Mouse (Mus musculus): ENCODE data around the gene Tas2r117. TPM values are rescaled to one million over a fixed set of nuclear protein-coding genes. Genes with fewer than 3 reads are reported as not detected.

Gene Tas2r117
- total RNA-seq (2014; rRNA removed) (not detected in 2 replicates), polyA plus RNA-seq (2015; fragmentation: Nextera tagmentation; extraction: Ambion mirVana) (not detected in 2 replicates)

GRCm38 (mm10) chr6:132802518-132802917, at the start of gene Tas2r117:
Tas2r117 (plus strand) TSS chr6:132802818.
- Histone ChIP-seq H3K27ac (ENCODE audit: low read depth, low read length) (no peak within 1 kb of the TSS), H3K9me3 (ENCODE audit: low read length) (no peaks in the 10 kb centered on the region), H3K4me2 (ENCODE audit: low read depth) (no peak within 1 kb of the TSS), H3K4me1 (ENCODE audit: insufficient read depth) (no peaks in the 10 kb centered on the region), H3K27me3 (ENCODE audit: insufficient read depth, low read length) (no peaks in the 10 kb centered on the region), H3K36me3 (ENCODE audit: insufficient read depth) (no peaks in the 10 kb centered on the region), H3K4me3 (ENCODE audit: low read depth, low read length) (no peak within 1 kb of the TSS), H3K9ac (no peak within 1 kb of the TSS)
- no peak for TF ChIP-seq CTCF (IDR thresholded peaks at IDR 0.05; ENCODE audit: low read depth)
- 88% methylated on average over 1 of the region's 1 CpGs for WGBS
- DNase-seq (no peak), ATAC-seq (no peak)

GRCm38 (mm10) chr6:132754430-132754829, 48.2 kb upstream of the Tas2r117 start, which contains the start of gene Tas2r124:
Tas2r124 (plus strand) TSS chr6:132754730.
- DNase-seq (no peak), ATAC-seq (no peak)
- Histone ChIP-seq H3K36me3 (ENCODE audit: insufficient read depth) (no peaks in the 10 kb centered on the region), H3K9me3 (ENCODE audit: low read length) (no peaks in the 10 kb centered on the region), H3K4me1 (ENCODE audit: insufficient read depth) (no peaks in the 10 kb centered on the region), H3K4me3 (ENCODE audit: low read depth, low read length) (no peak within 1 kb of the TSS), H3K27me3 (ENCODE audit: insufficient read depth, low read length) (no peaks in the 10 kb centered on the region), H3K27ac (ENCODE audit: low read depth, low read length) (no peak within 1 kb of the TSS), H3K4me2 (ENCODE audit: low read depth) (no peak within 1 kb of the TSS), H3K9ac (no peak within 1 kb of the TSS)
- WGBS, result 82% methylated on average over 1 of the region's 1 CpGs
- no peak for TF ChIP-seq CTCF (IDR thresholded peaks at IDR 0.05; ENCODE audit: low read depth)

DNA sequence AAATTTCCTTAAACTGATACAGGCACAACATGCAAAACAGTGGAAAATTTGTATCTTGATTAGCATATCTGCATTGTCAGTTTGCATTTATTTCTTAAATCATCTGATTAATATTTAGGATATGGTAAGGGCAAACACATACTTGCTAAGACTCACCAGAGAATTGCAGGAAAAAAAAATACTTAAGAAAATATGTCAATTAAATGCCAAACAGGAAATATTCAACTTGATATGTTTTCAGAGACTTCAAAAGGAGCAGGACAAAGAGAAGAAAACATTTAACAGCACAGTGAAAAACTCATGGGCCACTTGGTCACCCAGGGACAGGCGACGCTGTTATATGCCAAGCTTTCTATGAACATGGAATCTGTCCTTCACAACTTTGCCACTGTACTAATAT, 40.8 kb upstream of the Tas2r117 start, which contains the start of gene Tas2r102:
Gene Tas2r102, plus strand, starts transcription at position 301 of the 400 bp plus-strand sequence.
- ATAC-seq, result no peak
- Histone ChIP-seq H3K4me3 (ENCODE audit: low read depth, low read length) (no peak within 1 kb of the TSS), H3K27ac (ENCODE audit: low read depth, low read length) (no peak within 1 kb of the TSS), H3K36me3 (ENCODE audit: insufficient read depth) (no peaks in the 10 kb centered on the region), H3K27me3 (ENCODE audit: insufficient read depth, low read length) (no peaks in the 10 kb centered on the region), H3K4me2 (ENCODE audit: low read depth) (no peak within 1 kb of the TSS), H3K4me1 (ENCODE audit: insufficient read depth) (no peaks in the 10 kb centered on the region), H3K9ac (no peak within 1 kb of the TSS), H3K9me3 (ENCODE audit: low read length) (no peaks in the 10 kb centered on the region)
- DNase-seq, result no peak
- WGBS, result 98% methylated on average over 2 of the region's 2 CpGs
- no peak for TF ChIP-seq CTCF (IDR thresholded peaks at IDR 0.05; ENCODE audit: low read depth)

DNA sequence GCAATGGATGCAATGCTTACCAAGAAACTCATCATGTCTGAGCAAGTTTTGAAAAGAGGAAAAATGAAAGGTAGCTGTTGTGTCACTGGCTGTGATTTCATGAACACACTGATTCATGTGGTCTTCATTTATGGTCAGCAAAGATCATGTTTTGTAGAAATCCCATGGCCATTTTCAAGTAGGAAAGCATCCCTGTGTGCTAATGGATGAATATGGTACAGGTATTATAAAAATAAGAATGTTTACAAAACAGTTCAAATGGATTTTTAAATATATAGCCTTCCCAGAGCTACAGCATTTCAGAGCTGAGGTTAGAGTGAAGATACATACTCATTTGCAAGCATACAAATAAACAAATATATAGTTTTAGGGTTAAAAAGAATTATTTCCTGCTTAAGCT, 24.6 kb upstream of the Tas2r117 start, which contains the start of gene Tas2r136:
Gene Tas2r136, minus strand, starts transcription at position 101 of the 400 bp plus-strand sequence.
- no peak for DNase-seq

DNA sequence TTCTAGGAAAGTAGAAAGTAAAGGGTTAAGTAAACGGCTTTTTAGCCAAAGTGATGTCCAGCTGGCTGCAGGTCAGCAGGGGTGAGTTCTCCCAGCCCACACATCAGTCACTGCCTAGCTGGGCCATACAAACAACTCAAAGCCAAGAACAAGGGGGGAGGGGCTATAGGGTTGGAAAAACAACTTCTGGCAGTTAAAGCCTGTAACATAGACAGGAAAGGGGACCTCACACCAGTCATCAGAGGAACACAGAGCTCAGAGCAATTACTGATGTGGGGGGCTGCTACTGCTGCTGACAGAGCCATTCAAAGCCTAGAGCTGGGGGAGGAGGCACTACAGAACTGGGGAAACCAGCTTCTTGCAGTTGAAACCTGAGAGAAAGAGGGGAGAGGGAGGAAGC, 7.2 kb upstream of the Tas2r117 start:
- no peaks in the 10 kb centered on the region for H3K27me3 ChIP-seq (ENCODE audit: insufficient read depth, low read length)
- no peak overlapping the region for H3K27ac ChIP-seq (ENCODE audit: low read depth, low read length)
- DNase-seq (no peak), ATAC-seq (no peak)
- no peaks in the 10 kb centered on the region for H3K36me3 ChIP-seq (ENCODE audit: insufficient read depth)
- H3K4me3 ChIP-seq (ENCODE audit: low read depth, low read length), result no peak overlapping the region
- H3K4me1 ChIP-seq (ENCODE audit: insufficient read depth), result no peaks in the 10 kb centered on the region
- 0 out of 2 replicates have a peak, but pooled peaks cover 5% of the 10 kb centered on the region for H3K9me3 ChIP-seq (ENCODE audit: low read length)
- TF ChIP-seq CTCF (IDR thresholded peaks at IDR 0.05; ENCODE audit: low read depth), result no peak
- H3K9ac ChIP-seq, result no peak overlapping the region
- no peak overlapping the region for H3K4me2 ChIP-seq (ENCODE audit: low read depth)
- 54% methylated on average over 1 of the region's 1 CpGs for WGBS

More for the DNA sequence above, 24.6 kb upstream of the Tas2r117 start, which contains the start of gene Tas2r136:
- Histone ChIP-seq H3K9me3 (ENCODE audit: low read length) (no peaks in the 10 kb centered on the region), H3K4me1 (ENCODE audit: insufficient read depth) (no peaks in the 10 kb centered on the region), H3K4me2 (ENCODE audit: low read depth) (no peak within 1 kb of the TSS), H3K9ac (no peak within 1 kb of the TSS), H3K36me3 (ENCODE audit: insufficient read depth) (no peaks in the 10 kb centered on the region), H3K27me3 (ENCODE audit: insufficient read depth, low read length) (no peaks in the 10 kb centered on the region), H3K4me3 (ENCODE audit: low read depth, low read length) (no peak within 1 kb of the TSS), H3K27ac (ENCODE audit: low read depth, low read length) (no peak within 1 kb of the TSS)
- TF ChIP-seq CTCF (IDR thresholded peaks at IDR 0.05; ENCODE audit: low read depth), result no peak
- no peak for ATAC-seq

GRCm38 (mm10) chr6:132846842-132847241, 44.2 kb downstream of the Tas2r117 start, which contains the start of gene Tas2r123:
Tas2r123 (plus strand) TSS chr6:132847142.
- Histone ChIP-seq H3K36me3 (ENCODE audit: insufficient read depth) (no peaks in the 10 kb centered on the region), H3K4me2 (ENCODE audit: low read depth) (no peak within 1 kb of the TSS), H3K9me3 (ENCODE audit: low read length) (no peaks in the 10 kb centered on the region), H3K27ac (ENCODE audit: low read depth, low read length) (no peak within 1 kb of the TSS), H3K4me1 (ENCODE audit: insufficient read depth) (no peaks in the 10 kb centered on the region), H3K4me3 (ENCODE audit: low read depth, low read length) (no peak within 1 kb of the TSS), H3K27me3 (ENCODE audit: insufficient read depth, low read length) (no peaks in the 10 kb centered on the region), H3K9ac (no peak within 1 kb of the TSS)
- TF ChIP-seq CTCF (IDR thresholded peaks at IDR 0.05; ENCODE audit: low read depth), result no peak
- DNase-seq, result no peak
- 85% methylated on average over 1 of the region's 1 CpGs for WGBS
- ATAC-seq, result no peak

Other genes starting within 250 kb of the Tas2r117 start
- not detected in 2 replicates for gene Prh1, start 233.0 kb upstream of the Tas2r117 start, total RNA-seq (2014; rRNA removed)
- gene Prh1, start 233.0 kb upstream of the Tas2r117 start, polyA plus RNA-seq (2015; fragmentation: Nextera tagmentation; extraction: Ambion mirVana), result not detected in 2 replicates
- gene Prp2, start 206.9 kb upstream of the Tas2r117 start, total RNA-seq (2014; rRNA removed), result not detected in 2 replicates
- gene Prp2, start 206.9 kb upstream of the Tas2r117 start, polyA plus RNA-seq (2015; fragmentation: Nextera tagmentation; extraction: Ambion mirVana), result not detected in 2 replicates
- gene A630073D07Rik, start 151.3 kb upstream of the Tas2r117 start, total RNA-seq (2014; rRNA removed), result not detected in 2 replicates
- gene A630073D07Rik, start 151.3 kb upstream of the Tas2r117 start, polyA plus RNA-seq (2015; fragmentation: Nextera tagmentation; extraction: Ambion mirVana), result not detected in 2 replicates
- gene Tas2r120, start 145.9 kb upstream of the Tas2r117 start, total RNA-seq (2014; rRNA removed), result not detected in 2 replicates
- gene Tas2r120, start 145.9 kb upstream of the Tas2r117 start, polyA plus RNA-seq (2015; fragmentation: Nextera tagmentation; extraction: Ambion mirVana), result not detected in 2 replicates
- not detected in 2 replicates for gene Tas2r121, start 101.8 kb upstream of the Tas2r117 start, total RNA-seq (2014; rRNA removed)
- not detected in 2 replicates for gene Tas2r121, start 101.8 kb upstream of the Tas2r117 start, polyA plus RNA-seq (2015; fragmentation: Nextera tagmentation; extraction: Ambion mirVana)
- not detected in 2 replicates for gene Tas2r122, start 90.9 kb upstream of the Tas2r117 start, total RNA-seq (2014; rRNA removed)
- not detected in 2 replicates for gene Tas2r122, start 90.9 kb upstream of the Tas2r117 start, polyA plus RNA-seq (2015; fragmentation: Nextera tagmentation; extraction: Ambion mirVana)
- not detected in 2 replicates for gene Tas2r115, start 64.8 kb upstream of the Tas2r117 start, total RNA-seq (2014; rRNA removed)
- gene Tas2r115, start 64.8 kb upstream of the Tas2r117 start, polyA plus RNA-seq (2015; fragmentation: Nextera tagmentation; extraction: Ambion mirVana), result not detected in 2 replicates
- not detected in 2 replicates for gene Tas2r124, start 48.1 kb upstream of the Tas2r117 start, total RNA-seq (2014; rRNA removed)
- gene Tas2r124, start 48.1 kb upstream of the Tas2r117 start, polyA plus RNA-seq (2015; fragmentation: Nextera tagmentation; extraction: Ambion mirVana), result not detected in 2 replicates
- gene Tas2r102, start 40.7 kb upstream of the Tas2r117 start, total RNA-seq (2014; rRNA removed), result not detected in 2 replicates
- gene Tas2r102, start 40.7 kb upstream of the Tas2r117 start, polyA plus RNA-seq (2015; fragmentation: Nextera tagmentation; extraction: Ambion mirVana), result not detected in 2 replicates
- not detected in 2 replicates for gene Tas2r136, start 24.7 kb upstream of the Tas2r117 start, total RNA-seq (2014; rRNA removed)
- gene Tas2r136, start 24.7 kb upstream of the Tas2r117 start, polyA plus RNA-seq (2015; fragmentation: Nextera tagmentation; extraction: Ambion mirVana), result not detected in 2 replicates
- gene Tas2r123, start 44.3 kb downstream of the Tas2r117 start, total RNA-seq (2014; rRNA removed), result not detected in 2 replicates
- not detected in 2 replicates for gene Tas2r123, start 44.3 kb downstream of the Tas2r117 start, polyA plus RNA-seq (2015; fragmentation: Nextera tagmentation; extraction: Ambion mirVana)
- gene Tas2r116, start 52.6 kb downstream of the Tas2r117 start, total RNA-seq (2014; rRNA removed), result not detected in 2 replicates
- not detected in 2 replicates for gene Tas2r116, start 52.6 kb downstream of the Tas2r117 start, polyA plus RNA-seq (2015; fragmentation: Nextera tagmentation; extraction: Ambion mirVana)
- gene Tas2r110, start 65.2 kb downstream of the Tas2r117 start, total RNA-seq (2014; rRNA removed), result not detected in 2 replicates
- not detected in 2 replicates for gene Tas2r110, start 65.2 kb downstream of the Tas2r117 start, polyA plus RNA-seq (2015; fragmentation: Nextera tagmentation; extraction: Ambion mirVana)
- gene Tas2r113, start 90.2 kb downstream of the Tas2r117 start, total RNA-seq (2014; rRNA removed), result not detected in 2 replicates
- not detected in 2 replicates for gene Tas2r113, start 90.2 kb downstream of the Tas2r117 start, polyA plus RNA-seq (2015; fragmentation: Nextera tagmentation; extraction: Ambion mirVana)
- not detected in 2 replicates for gene Tas2r125, start 106.8 kb downstream of the Tas2r117 start, total RNA-seq (2014; rRNA removed)
- gene Tas2r125, start 106.8 kb downstream of the Tas2r117 start, polyA plus RNA-seq (2015; fragmentation: Nextera tagmentation; extraction: Ambion mirVana), result not detected in 2 replicates
- not detected in 2 replicates for gene Tas2r129, start 148.3 kb downstream of the Tas2r117 start, total RNA-seq (2014; rRNA removed)
- not detected in 2 replicates for gene Tas2r129, start 148.3 kb downstream of the Tas2r117 start, polyA plus RNA-seq (2015; fragmentation: Nextera tagmentation; extraction: Ambion mirVana)
- not detected in 2 replicates for gene Tas2r131, start 155.1 kb downstream of the Tas2r117 start, total RNA-seq (2014; rRNA removed)
- not detected in 2 replicates for gene Tas2r131, start 155.1 kb downstream of the Tas2r117 start, polyA plus RNA-seq (2015; fragmentation: Nextera tagmentation; extraction: Ambion mirVana)
- gene Tas2r109, start 178.1 kb downstream of the Tas2r117 start, total RNA-seq (2014; rRNA removed), result not detected in 2 replicates
- gene Tas2r109, start 178.1 kb downstream of the Tas2r117 start, polyA plus RNA-seq (2015; fragmentation: Nextera tagmentation; extraction: Ambion mirVana), result not detected in 2 replicates
- not detected in 2 replicates for gene Tas2r103, start 234.3 kb downstream of the Tas2r117 start, total RNA-seq (2014; rRNA removed)
- not detected in 2 replicates for gene Tas2r103, start 234.3 kb downstream of the Tas2r117 start, polyA plus RNA-seq (2015; fragmentation: Nextera tagmentation; extraction: Ambion mirVana)